Mouse (Mus musculus): Measurements from ENCODE around the gene Zfp64.
A peak's percentile ranks its signal among the peaks of the same experiment; 100 is the strongest.

Gene Zfp64

DNA sequence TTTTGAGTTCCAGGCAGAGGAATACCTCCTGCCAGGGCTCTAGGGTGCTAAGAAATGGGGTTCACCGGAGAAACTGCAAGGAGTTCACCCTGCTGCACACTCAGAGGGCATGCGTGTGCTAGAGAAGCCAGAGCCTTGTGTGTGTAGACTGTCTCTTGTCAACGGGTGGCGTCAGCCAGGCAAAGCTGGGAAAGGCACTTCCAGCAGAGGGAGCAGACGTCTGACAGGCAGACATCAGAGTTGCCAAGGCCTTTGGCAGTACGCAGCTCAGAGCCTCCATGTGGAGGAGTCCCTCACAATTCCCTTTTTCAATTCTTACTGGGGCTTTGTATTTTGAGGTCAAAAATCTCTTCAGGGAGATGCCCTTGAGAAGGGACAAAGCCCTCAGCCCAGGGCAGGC is 6.9 kb downstream of the Zfp64 start:
- DNase-seq (ENCODE audit: low spot score) = no peak

DNA sequence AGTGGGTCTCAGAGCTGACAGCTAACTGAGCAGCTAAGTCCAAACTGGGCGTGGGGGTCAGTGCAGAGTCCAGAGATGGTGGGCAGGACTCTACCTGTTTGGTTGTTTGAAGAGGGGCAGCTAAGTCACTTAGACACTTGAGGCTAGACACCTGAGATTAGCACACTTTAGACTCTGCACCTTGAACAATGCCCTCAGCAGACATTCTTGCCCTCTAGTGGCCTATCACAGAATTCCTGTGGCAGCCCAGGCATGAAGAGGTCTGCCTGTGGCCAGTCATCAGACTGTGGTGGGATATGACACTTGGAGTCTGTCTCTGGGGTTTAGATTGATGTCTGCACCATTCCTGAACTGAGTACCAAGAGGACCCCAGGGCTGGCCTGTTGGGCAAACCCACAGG is 7.7 kb downstream of the Zfp64 start:
- no peak for DNase-seq (ENCODE audit: low spot score)

DNA sequence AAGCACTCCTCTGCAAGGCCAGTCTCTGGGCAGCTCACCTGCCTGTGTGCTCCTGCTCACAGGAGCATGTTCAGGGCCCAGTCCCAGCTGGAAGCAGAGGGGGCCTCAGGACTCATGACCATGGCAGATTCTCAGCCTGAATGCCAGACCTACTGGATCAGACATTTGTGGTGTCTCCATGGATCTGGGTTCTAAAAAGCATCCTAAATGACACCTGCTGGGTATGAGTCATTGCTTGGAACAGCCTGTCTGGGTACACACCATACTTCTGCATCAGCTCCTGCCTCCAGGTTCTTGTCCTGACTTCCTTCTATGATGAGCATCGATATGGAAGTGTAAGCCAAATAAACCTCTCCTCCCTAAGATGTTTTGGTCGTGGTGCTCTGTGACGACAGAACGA is 11.4 kb downstream of the Zfp64 start:
- no peak for DNase-seq (ENCODE audit: low spot score)

DNA sequence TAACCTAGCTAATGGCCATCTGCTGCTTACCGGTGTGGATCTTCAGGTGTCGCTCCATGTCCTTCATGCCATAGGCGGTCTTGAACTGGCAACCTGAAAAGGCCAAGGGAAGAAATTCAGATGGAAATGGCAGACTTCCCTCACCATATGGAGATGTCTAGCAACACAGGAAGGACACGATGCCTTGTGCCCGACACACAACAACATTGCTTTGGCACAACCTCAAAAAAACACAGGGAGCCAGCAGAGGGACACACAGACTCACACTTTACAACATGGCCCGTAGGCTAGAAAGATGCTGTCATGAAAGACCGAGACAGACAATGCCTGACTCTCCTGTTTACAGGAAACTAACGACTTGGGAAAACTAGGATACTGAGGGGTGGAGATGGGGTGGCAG is 15.4 kb downstream of the Zfp64 start:
- no peak for DNase-seq (ENCODE audit: low spot score)

DNA sequence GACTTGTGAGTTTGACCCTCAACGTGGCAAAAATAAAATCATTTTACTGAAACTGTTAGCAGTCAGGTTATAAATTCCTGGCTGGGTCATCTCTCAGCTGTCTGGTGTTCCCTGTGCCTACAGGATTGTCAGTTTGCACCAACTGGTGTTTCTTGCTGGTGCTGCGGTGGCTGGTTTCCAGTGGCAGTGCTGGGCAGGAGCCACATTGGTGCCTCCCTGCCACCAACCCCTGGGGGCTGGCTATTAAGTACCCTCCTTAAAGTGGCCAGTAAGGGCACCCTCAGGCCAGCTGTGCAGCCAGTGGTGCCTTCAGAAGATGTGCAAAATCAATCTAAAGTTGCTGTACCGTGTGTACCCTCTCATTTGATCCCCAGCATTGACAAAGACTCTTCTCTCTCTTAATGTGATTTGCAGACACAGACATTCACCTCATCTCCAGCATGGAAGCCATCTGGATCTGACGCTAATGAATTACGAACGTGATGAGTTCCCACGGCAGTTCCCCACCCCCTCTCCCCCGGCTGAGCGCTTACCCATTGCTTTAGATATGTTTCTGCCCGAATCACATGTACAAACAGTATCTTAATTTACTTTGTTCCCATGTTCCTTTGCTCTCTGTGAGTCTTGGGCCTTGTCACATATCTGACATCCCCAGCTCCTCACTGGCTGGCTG is 16.0 kb downstream of the Zfp64 start:
- DNase-seq (ENCODE audit: low spot score) = no peak

DNA sequence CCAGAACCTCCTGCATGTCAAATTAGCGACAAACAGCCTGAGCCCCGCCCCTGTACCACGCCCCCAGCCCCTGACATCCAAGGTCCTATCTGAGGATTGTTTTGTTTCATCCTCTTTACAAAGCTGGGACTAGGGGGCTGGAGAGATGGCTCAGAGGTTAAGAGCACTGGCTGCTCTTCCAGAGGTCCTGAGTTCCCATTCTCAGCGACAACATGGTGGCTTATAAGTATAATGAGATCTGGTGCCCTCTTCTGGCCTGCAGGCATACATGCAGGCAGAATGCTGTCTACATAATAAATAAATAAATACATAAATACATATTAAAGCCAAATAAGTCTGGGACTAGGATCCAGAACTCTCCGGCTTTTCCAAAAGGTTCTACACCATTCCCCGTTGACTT is 18.5 kb downstream of the Zfp64 start:
- DNase-seq (ENCODE audit: low spot score) = no peak

DNA sequence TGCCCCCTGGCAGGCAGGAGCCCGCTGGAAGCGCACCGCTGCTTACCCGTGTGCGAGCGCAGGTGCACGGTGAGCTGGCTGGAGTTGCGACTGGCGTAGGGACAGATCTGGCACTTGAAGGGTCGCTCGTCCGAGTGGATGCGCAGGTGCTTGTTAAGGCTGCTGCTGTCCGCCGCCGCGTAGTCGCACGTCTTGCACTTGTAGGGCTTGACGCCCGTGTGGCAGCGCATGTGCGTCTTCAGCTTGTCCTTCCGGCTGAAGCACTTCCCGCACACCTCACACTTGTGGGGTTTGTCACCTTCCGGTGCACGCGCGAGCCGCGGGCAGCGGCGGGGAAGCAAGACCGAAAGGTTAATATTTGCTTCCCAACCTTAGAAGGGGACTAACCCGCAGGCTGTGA is 20.2 kb downstream of the Zfp64 start:
- DNase-seq (ENCODE audit: low spot score) = no peak

DNA sequence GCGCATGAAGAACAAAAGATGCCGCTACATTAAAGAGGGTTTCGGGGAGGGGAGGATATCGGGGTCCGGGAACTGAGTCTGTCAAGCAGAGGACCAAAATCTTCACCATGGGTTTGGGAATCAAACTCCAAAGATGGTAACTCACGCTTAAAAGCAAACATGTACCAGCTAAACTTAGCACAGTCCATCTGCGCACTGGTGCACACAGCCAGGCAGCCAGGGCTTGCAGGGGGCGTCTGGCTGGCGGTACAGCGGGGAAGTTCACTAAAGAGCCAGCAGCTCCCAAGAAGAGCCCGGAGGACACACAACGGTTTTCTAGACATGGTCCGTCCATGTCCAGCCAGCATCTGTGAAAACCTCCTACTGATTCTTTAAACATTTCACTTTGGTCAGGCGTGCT is 23.7 kb downstream of the Zfp64 start:
- no peak for DNase-seq (ENCODE audit: low spot score)

DNA sequence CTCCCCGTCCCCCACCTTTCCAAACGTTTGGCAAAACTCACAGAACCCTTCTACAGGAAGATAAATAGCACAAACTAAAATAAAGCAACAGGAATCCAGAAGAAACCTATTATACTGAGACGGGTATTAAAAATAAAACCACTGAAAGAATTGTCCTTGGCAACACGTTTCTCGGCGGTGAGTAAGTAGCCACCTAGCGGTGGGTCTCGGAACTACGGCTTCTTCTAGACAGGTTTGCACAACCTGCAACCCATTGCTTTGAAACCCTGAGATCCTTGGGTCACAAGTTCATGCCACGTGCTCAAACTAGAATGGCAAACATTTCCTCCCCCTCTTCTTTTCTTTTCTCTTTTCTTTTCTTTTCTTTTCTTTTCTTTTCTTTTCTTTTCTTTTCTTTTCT is 25.7 kb downstream of the Zfp64 start:
- DNase-seq (ENCODE audit: low spot score) = peak; percentile 56

DNA sequence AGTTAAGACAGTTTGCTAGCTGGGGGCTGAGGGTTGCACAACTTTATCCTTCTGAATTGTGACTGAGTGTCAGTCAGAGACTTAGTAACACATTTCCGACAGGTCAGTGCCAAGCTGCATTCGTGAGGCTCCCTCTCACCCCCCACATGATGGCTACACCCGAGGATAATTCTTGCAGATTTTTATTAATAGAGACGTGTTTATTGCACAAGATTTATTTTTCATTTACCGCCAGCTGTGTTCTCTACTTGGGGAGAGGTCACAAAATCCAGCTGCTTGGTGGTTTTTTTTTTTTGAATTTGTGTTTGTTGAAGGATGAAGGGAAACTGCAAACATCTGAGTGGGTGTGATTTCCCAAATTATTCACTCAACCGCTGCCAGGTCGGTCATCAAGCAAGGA is 28.0 kb downstream of the Zfp64 start:
- no peak for DNase-seq (ENCODE audit: low spot score)

DNA sequence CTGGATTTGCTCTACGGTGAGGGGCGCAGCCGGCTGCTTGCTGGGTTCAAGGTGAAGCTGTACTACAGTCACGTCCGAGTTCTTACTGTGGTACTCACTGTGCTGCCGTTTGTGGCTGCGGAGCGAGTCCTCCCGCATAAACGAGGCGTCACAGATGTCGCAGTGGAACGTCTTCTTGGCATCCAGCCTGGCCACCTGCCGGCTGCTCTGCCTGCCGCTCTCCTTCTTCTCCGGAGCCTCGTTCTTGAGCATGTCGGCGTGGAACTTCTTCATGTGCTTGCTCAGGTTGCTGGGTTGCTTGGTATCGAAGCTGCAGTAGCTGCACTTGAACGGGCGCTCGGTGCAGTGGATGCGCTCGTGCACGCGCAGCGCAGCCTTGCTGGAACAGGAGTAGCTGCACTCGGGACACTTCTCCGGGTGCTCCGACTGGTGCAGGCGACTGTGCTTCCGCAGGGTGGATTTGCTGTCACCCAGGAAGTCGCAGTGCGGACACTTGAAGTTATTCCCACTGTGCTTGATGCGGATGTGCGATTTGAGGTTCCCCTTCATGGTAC is 29.1 kb downstream of the Zfp64 start:
- peak; percentile 37 for DNase-seq (ENCODE audit: low spot score)

DNA sequence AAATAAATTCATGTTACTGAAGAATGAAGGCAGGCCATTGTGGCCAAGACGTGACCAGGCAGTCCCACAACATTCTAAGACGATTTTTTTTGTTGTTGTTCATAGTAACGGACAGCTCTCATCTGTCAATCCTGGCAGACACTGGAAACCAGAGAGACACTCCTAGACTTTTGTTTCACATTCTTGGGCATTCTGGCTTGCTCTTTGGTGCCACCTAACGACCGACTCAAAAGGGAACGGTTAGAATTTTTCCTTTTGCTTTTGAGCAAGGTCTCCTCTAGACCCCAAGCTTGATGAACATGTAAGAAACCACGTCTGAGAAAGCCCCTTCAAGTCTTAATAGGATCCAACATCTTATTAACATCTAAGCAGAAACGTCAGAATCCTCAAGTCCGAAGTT is 31.7 kb downstream of the Zfp64 start:
- DNase-seq (ENCODE audit: low spot score) = no peak

DNA sequence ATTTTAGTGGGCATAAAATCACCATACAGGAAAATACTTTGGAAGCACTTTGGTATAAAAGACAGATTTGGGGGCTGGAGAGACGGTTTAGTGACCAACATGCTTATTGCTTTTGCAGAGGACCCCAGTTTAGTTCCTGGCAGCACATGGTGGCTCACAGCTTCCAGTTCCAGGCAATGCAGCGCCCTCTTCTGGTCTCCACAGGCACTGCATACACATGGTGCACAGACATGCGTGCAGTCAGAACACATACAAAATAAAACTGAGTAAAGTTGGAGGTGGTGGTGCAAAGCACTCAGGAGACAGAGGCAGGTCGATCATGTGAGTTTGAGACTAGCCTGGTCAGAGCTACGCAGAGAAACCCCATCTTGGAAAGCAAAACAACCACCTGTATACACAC is 32.9 kb downstream of the Zfp64 start:
- no peak for DNase-seq (ENCODE audit: low spot score)

DNA sequence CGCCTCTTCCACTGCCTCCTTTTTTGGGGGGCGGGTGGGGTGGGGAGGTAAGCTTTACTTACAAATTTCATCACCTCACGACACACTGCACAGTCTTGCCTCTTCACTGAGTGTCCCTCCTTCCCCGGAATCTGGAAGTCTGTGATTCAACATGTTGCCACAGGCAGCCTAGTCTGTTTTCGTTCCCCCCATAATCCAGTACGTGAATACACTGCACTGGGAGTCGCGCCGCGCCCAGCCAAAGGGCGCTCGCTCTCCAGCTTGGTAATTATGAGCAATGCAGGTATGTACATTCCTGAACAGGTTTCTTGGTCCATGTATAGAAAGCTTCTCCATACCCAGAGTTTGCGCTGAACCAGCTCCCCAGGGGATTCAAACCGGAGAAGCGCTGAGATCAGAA is 35.4 kb downstream of the Zfp64 start:
- DNase-seq (ENCODE audit: low spot score) = no peak

DNA sequence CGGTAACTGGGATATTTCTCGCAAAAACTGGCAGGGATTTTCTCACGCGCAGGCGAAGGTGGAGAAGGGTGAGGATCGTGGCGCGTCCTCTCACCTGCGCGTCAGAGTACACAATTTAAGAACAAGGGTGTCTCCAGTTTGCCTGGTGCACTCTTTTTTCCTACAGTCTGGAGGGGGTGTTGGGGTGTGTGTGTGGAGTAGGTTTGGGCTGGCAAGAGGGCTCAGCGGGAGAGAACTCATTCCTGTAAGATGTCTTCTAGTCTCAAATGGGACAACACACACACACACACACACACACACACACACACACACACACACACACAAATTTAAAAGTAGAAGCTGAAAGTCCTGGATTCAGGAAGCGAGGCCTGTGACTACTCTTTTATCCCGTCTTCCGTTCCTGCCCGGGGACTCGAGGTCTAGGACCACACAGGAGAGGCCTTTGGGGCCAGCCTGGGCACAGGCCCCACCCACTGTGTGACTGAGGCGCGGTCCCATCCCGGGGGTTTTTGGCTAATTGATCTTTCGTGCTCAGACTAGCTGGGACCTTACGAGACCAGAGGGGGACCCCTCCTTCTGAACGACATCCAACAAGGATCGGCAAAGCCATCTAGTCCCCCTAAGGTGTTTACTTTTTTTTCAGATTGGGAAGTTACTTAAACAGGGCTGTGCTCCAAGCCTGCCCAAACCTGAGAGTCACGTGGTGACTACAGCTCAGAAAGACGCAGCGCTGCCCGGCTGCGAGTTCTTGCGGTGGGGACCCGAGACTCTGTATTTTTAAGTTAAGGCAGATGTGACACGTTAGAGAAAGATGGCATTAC is 42.3 kb downstream of the Zfp64 start:
- no peak for DNase-seq (ENCODE audit: low spot score)

DNA sequence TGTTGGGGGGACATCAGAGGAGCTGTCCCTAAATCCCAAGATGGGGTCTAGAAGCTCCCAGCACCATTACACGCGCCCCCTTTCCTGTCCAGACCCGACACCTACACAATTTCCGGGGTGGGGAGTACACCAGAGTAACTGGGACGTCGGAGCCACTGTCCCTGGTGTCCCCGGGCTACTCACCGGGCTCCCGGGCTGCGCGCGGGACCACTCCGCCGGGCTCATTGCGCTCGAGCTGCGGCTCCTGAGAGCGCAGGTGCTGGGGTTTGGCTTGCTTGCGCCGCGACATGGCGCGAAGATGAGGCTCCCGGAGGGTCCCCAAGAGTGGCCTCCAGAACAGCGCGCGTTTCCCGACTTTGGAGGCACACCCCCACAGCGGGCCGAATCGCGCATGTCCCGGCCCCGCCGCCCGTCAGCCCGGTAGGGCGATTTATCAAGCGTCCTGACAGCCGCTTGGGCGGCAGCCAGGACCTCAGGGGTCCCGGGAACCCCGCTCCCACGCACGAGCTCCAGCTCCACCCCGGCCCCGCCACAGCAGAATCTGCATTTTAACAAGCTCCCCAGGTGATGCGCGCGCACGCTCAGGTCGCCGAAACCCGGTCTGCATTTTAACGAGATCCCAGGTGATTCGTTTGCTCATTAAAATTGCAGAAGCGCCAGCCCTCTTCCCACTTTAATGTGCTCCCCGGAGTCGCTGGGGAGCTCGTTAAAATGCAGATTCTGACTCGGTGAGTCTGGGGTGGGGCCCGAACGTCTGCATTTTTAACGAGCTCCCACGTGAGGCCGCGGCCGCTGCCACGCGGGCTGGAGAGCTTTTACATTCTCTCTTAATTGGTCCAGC is 43.1 kb downstream of the Zfp64 start:
- DNase-seq (ENCODE audit: low spot score) = no peak

DNA sequence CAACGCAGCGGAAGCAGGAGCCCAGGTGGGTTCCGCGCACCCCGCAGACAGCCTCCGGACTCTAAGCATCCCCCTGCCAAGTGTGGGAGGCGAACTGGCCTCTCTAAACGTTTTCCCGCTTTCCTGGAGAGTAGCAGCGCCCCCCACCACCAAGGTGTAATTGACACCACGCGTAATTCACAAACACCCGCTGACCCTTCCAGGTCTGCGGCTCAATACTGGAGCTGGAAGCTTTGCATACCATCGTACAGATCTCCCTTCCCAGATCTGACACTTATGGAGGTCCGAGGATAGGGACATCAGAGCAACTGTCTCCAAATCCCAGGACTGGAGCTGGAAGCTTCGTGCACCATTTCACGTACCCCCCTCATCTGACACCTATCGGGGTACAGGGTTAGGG is 43.9 kb downstream of the Zfp64 start:
- DNase-seq (ENCODE audit: low spot score) = no peak

DNA sequence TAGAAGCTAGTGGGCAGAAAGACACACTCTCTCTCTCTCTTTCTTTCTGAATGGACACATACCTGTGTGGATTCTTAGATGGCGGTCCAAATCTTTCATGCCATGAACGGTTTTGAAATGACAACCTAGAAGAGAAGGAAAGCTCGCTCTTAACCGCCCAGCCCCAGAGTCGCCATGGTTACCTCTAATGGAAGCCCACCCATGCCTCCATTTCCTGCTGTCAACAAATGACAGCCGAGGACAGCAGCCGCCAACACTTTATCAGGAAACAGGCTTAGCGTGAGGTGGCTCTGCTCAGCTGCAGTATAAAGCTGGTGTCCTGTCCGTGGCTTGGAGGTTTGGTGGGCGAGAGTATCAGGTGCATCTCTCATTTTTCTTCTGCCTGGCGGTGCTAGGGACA is 49.4 kb downstream of the Zfp64 start:
- DNase-seq (ENCODE audit: low spot score) = no peak

DNA sequence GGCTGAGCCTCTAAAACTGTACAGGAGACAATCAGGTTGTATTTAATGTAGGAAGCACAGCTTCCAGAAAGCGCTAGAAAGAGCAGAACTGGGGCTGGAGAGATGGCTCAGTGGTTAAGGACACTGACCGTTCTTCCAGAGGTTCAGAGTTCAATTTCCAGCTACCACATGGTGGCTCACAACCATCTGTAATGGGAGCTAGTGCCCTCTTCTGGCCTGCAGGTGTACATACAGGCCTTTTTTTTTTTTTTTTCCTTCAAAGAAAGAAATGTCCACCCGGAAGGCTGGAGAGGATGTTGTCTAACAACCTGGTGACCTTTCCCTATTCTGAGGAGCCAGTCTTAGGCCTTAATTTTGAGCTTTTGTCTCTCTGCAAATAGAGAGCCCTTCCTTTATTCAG is 50.5 kb downstream of the Zfp64 start:
- DNase-seq (ENCODE audit: low spot score) = no peak

DNA sequence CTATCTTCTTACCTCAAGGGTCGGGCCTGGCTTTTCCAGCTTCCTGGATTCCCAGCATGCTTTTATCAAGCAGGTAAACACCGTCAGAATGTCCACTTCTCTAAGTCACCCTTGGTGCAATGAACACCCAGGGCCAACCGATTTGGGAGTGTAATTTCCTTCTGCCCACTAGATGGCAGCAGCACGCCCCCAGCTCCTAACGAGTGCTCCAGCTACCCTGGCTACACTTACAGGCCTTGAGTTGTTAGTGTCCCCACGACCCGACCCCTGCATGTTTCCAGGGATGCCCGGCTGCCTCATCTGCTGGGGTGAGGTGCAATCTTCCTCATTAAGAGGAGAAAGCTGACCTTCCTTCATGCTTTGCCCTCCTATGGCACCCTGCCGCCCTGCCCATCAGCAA is 51.2 kb downstream of the Zfp64 start:
- no peak for DNase-seq (ENCODE audit: low spot score)

DNA sequence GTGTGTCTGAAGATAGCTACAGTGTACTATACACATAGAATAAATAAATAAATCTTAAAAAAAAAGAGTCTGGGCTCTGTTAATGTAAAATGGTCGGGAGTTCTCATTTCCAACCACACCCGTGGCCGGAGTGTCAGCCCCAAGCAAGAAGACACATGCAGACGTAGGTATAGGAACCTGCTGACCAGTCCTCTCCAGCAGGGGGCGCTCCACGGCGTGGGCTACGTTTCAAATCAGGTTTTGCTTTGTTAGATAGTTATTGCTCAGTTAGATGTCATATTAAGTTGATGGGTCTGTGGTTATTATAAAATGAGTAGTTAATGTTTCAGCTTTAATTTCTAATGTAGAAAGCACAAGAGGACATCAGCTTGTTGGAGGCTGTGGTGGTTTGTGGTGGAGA is 52.8 kb downstream of the Zfp64 start:
- DNase-seq (ENCODE audit: low spot score) = no peak

DNA sequence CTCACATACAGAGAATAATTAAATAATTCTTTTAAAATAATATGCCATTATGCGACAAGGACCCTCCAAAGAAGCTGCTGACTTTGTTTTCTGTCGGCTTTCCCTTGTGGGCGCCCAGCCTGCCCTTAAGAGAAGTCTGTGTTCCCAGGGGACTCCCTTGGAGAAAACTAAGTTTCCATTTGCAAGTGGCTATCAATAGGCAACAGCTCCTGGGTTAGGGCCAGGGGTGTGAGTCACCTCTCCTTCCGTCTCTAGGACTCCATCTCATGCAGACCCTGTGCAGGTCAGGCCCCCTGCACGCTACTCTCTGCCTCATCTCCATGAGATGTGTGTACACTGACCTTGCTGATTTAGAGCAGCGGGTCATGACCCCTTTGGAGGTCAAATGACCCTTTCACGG is 57.5 kb downstream of the Zfp64 start:
- no peak for DNase-seq (ENCODE audit: low spot score)

DNA sequence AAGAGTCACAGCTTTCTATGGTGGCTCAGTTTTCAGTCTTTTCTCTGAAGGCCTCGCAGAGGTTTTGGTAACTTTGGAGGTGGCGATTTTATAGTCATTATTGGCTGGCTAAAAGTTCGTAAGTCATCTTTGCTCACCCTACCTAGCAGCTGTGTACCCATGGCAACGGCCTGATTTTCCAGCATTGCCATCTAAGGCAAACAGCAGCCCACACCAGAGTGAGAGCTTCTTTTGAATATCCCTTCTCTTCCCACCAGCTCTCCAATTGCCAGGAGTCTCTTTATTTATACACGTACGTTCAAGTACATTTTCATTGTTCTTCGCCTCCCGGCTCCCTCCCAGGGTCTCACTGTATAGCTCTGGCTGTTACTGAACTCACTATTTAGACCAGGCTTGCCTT is 59.9 kb downstream of the Zfp64 start:
- DNase-seq (ENCODE audit: low spot score) = no peak

Measured in layer of hippocampus, adult 9-10 months (tissue).